Mouse (Mus musculus) left cerebral cortex, adult 9 months (tissue): ENCODE measurements around the gene Gm20708.

ENCODE experiments used
- DNase-seq, 2 experiments: peaks; one replicate each; pipeline ENCODE4 v3.0.0; 2022; ENCODE audit warnings: low spot score in 2 of 2

Gene Gm20708

GRCm38 (mm10) chr11:117863174-117863856 lies 53.8 kb downstream of the Gm20708 start:
- DNase-seq = no peak

- no peak for DNase-seq
Observed at GRCm38 (mm10) chr11:117864805-117865204, 55.3 kb downstream of the Gm20708 start.

GRCm38 (mm10) chr11:117865988-117866387 lies 56.5 kb downstream of the Gm20708 start:
- DNase-seq = no peak

DNA sequence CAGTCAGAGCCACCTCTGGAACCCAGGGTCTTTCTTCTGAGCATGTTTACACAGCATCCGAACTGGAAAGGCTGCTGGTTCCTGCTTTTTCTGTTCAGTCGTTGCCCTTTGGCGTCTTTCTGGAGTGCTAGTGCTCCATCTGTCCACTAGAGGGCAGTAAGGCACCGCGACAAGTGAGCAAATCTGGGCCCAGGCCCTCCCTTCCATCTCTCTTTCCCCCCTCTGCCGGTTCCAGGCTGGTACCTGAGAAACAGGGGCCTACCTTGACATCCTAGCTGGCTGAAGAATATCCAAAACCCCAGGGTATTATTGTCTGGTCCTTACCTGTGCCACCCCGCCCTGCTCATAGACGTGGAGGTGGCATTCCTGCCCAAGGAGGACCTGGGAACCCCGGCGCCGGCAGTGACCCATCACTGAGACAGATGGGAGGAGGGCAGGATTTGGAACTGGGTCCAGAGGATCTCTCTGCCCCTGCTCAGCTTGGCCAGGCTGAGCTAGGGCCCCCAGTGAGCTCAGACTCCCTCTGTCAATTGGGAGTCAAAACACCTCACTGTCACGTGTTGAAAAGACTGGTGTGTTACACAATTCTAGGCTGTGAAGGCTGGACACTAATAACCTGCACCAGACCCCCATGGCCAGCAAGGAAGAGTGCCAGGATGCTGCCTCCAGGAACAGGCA lies 61.4 kb downstream of the Gm20708 start:
- peak in 1 of 2 experiments; percentile 85 for DNase-seq

GRCm38 (mm10) chr11:117871376-117871775 lies 61.9 kb downstream of the Gm20708 start:
- DNase-seq = no peak

GRCm38 (mm10) chr11:117871911-117872584 lies 62.6 kb downstream of the Gm20708 start:
- DNase-seq = no peak

DNA sequence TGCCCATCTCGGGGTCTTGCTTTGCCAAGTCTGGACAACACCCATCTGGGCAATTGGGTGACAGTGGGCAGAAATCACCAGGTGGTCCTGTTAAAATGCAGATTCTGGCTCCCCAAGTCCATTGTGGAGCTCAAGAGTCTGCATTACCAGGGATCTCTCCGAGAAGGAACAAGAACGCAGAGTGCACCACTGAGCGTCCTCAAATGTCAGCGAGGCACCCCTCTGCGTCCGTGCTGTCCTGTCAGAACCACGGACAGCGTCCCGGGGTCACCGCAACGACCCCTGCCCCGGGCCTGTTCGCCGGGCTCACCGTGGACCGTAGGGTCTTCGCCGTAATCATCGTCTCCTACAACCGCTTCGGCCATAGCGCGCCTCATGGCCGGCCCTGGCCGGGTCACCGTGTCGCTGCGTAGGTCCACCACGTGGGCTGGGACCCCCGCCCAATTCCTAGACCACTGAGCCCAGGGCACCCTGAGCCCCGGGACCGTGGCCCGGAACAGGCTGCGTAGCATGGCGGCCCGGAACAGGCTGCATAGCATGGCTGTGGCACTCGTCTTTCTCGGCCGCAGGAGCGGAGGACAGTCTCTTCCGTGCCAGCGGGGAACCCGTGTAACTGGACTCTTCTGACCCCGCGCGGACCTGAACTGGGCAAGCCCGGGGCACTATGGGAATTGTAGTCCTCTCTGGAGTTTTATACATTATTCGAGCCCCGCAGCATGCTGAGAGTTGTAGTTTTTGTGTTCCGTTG lies 63.6 kb downstream of the Gm20708 start, which contains the start of gene Tha1:
TSS of gene Tha1 (minus strand) at position 621 of the 748 bp plus-strand sequence.
- DNase-seq = peak in 1 of 2 experiments; percentile 81

GRCm38 (mm10) chr11:117874419-117874818 lies 65.0 kb downstream of the Gm20708 start:
- no peak for DNase-seq

- DNase-seq = no peak
Observed at GRCm38 (mm10) chr11:117875681-117876080, 66.2 kb downstream of the Gm20708 start.

DNA sequence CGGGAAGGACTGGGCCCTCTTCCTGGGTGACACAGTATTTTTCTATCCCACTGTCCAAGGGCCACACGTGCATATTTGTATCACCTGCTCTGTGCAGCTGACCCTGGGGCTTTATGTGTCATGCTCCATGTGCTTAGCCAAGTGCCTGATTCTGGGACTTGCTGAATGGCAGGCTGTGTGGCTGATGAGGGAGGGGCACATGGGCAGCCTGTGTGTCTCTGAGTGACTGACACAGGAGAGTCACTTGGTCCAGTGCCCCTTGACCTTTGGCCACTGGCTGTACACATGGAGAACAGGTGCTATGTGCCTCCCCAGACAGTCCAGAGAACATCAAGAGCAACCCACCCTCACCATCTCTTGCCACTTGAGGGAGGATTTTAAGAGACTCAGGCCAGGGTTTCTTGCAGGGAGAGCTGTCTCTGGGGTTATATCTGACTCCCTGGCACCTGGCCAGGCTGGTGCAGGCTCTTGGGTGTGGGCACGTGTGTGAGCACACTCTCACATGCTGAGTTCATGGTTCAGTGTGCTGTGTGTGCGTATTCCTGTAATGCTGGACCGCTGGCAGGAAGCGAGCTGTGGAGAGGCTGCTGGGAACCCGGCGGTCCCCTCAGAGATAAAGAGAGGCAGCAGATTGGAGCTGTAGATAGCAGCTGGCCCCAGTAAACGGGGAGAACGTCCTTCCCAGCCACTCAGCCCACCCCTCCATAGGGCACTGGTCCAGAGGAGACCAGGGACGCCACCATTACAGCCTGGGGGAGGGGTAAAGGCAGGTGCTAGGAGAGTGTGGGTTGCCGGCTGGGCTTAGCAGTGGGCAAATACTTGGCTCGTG lies 68.7 kb downstream of the Gm20708 start:
- DNase-seq = peak in 1 of 2 experiments; percentile 48

DNA sequence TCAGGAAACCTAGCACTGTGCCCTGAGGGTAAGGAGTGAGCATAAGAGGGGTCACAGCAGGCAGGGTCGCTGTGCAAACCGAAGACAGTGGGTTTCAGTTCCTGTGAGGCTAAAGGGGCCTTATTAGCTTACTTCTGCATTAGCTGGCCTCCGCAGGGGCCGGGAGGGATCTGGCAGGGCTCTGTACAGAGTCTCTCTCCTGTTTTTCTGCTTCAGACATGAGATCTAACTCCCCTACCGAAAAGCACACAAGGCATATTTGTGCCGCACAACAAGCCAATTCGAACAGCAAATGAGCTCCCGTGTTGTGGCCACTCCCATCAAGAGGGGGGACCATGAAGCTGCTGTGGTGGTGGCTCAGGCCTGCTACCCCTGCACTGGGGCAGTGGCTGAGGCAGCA lies 69.4 kb downstream of the Gm20708 start:
- DNase-seq = peak in 1 of 2 experiments; percentile 31

DNA sequence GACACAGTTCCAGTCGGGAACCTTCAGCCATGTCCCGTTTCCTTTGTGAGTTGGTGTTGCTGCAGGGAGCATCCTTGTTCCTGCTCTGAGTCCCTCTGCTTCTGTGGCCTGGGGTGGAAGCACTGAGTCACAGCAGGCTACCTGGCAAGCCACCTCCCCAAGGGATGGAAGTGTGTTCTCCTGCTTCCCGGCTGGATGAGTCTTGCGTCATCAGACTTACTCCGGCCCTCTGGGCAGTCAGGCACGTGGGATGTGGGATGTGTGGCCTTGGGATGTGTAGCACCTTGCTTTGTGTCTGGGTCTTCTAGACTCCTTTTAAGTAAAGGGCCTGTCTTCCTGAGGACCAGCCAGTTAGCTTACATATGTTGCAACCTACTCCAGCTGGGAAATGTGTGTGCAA lies 70.2 kb downstream of the Gm20708 start:
- DNase-seq = no peak

DNA sequence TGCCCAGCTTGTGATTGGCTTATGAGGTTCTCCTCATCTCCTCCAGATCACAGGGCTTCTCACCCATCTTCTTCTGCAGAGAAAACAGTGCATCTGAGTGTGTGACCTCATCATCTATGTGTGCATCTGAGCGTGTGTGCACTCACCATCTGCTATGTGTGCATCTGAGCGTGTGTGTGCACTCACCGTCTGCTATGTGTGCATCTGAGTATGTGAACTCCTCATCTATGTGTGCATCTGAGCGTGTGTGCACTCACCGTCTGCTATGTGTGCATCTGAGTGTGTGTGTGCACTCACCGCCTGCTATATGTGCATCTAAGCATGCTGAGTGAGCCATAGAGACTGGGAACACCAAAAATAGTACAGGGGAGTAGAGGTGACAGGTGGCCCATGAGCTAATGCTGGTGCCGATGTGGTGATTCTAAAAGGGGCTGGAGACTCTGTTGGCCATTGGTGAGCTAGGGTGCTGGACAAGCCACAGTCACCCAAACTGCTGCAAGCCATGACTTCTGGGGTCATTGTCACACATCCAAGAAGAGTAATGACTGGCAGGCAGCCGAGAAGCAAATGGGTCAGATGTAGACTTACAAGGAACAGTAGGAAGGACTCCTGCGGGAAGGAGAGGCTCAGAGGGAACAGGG lies 71.0 kb downstream of the Gm20708 start:
- DNase-seq = no peak

DNA sequence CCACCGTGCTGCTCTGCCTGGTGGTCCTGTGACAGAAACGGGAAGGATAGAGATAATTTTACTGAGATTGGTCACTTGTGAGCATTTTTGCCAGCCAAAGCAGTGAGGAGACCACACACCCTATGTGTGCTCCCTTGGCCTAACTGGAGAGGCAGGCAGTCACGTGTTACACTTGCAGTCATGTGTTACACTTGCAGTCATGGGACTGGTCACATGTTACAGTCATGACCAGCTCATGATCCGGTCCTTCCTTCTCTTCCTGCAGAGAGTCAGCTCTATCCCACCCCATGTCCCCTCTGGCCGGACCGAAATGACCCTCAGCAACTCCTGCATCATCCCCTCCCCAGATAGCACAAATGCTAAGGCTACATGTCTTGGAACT lies 71.5 kb downstream of the Gm20708 start:
- DNase-seq = no peak

DNA sequence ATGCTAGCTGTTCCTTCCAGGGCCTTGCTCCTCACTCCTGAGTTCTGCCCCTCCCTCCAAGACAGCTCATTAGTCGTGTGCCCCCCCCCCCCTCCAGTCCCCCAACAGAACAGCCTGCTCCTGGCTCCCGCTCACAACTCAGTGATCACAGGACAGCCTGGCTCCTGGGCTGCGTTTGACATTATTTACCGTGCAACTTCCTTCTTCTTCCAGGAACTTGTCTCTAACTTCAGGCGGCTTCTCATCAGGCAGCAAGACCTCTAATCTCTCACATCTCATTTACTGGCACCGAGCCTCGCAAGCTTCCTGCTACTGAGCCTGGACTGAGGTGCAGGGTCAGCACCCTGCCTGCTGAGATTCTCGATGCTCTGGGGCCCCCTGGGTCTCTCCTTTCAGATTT lies 72.3 kb downstream of the Gm20708 start:
- no peak for DNase-seq

DNA sequence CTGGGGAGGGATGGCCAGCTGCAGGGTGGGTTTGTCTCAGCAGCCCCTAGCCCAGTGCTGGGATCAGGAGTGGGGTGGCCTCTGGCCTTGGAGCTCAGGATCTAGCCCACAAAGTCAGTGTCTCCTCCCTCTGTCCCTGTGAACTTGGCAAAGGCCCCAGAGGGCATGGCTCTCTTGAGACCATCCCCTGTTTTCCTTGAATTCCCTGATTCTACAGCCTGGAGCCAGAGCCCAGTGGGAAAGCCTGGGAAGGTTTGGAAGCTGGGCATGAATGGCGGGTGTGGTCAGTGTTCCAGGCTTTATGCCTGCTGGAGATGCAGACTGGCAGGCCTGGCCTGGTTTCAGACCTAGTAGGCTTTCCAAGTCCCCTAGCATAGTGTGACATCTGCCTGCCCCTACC lies 72.7 kb downstream of the Gm20708 start:
- DNase-seq = no peak

DNA sequence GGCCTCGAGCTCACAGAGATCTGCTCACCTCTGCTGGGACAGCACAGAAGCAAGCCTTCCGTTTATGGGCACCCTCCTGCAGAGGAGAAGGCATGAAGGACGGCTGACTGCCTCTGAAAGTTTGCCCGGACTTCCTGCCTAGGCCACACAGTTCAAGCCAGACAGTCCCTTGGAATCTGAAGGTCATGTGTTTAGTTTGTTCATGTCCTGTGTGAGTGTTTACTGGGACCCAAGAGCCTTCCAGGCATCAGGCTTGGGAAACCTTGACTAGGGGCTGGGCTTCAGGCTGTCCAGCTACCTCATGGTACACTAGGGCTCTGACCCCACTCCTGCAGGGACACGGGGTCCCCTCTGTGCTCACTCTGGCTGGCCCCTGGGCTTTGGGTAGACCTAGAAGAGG lies 76.5 kb downstream of the Gm20708 start:
- no peak for DNase-seq

GRCm38 (mm10) chr11:117888168-117888852 lies 78.8 kb downstream of the Gm20708 start:
- no peak for DNase-seq

- no peak for DNase-seq
Observed at GRCm38 (mm10) chr11:117888853-117889822, 79.7 kb downstream of the Gm20708 start.
